36 mouse cellular contexts compared by ENCODE assay signal in genomic region chr14:103458340-103458739, GRCm38 (mm10). TPM values are rescaled to one million over a fixed set of nuclear protein-coding genes. Genes with fewer than 3 reads are reported as not detected.
"Had no signal": no experiment of that assay in that cellular context is flagged by ENCODE, and none has a peak within 500 bp of the region (broad histone marks: within the 10 kb centered on the region; RNA-seq: fewer than 3 reads in every experiment).

No protein-coding gene starts in this region.

- H3K27me3 ChIP-seq: heart, embryonic 12.5 days; heart, embryonic 13.5 days; heart, embryonic 15.5 days; hindbrain, embryonic 12.5 days; hindbrain, embryonic 13.5 days; hindbrain, embryonic 15.5 days; intestine, embryonic 15.5 days; kidney, embryonic 15.5 days had no signal

- H3K4me2 ChIP-seq: heart, embryonic 12.5 days; heart, embryonic 13.5 days; heart, embryonic 15.5 days; hindbrain, embryonic 12.5 days; hindbrain, embryonic 13.5 days; hindbrain, embryonic 14.5 days; hindbrain, embryonic 15.5 days; intestine, embryonic 15.5 days; kidney, embryonic 15.5 days had no signal

- H3K4me3 ChIP-seq: heart, embryonic 10.5 days; heart, embryonic 12.5 days; heart, embryonic 13.5 days; heart, embryonic 15.5 days; hindbrain, embryonic 10.5 days; hindbrain, embryonic 12.5 days; hindbrain, embryonic 13.5 days; hindbrain, embryonic 15.5 days; intestine, embryonic 15.5 days; kidney, embryonic 15.5 days; layer of hippocampus, adult 2 months; left cerebral cortex, adult 2 months had no signal

- ATAC-seq: hindbrain, embryonic 16.5 days; hindbrain, postnatal 0 days; inflammation-experienced regulatory T-cells, adult 6 months; intestine, embryonic 15.5 days; intestine, embryonic 16.5 days; intestine, postnatal 0 days had no signal

- H3K9ac ChIP-seq: heart, embryonic 12.5 days; heart, embryonic 13.5 days; heart, embryonic 15.5 days; hindbrain, embryonic 12.5 days; hindbrain, embryonic 13.5 days; hindbrain, embryonic 14.5 days; hindbrain, embryonic 15.5 days; intestine, embryonic 15.5 days; kidney, embryonic 15.5 days had no signal

- H3K27ac ChIP-seq: heart, embryonic 10.5 days; heart, embryonic 13.5 days; heart, embryonic 15.5 days; hindbrain, embryonic 10.5 days; hindbrain, embryonic 12.5 days; hindbrain, embryonic 13.5 days; hindbrain, embryonic 14.5 days; hindbrain, embryonic 15.5 days; hindbrain, postnatal 0 days; intestine, embryonic 15.5 days; kidney, embryonic 15.5 days; kidney, postnatal 0 days; layer of hippocampus, adult 2 months; left cerebral cortex, adult 2 months had no signal

- H3K4me1 ChIP-seq: heart, embryonic 10.5 days; heart, embryonic 12.5 days; heart, embryonic 13.5 days; heart, embryonic 15.5 days; hindbrain, embryonic 10.5 days; hindbrain, embryonic 12.5 days; hindbrain, embryonic 13.5 days; hindbrain, embryonic 15.5 days; intestine, embryonic 15.5 days; kidney, embryonic 15.5 days had no signal

- H3K9me3 ChIP-seq: heart, embryonic 10.5 days; heart, embryonic 12.5 days; heart, embryonic 13.5 days; heart, embryonic 15.5 days; hindbrain, embryonic 10.5 days; hindbrain, embryonic 12.5 days; hindbrain, embryonic 13.5 days; hindbrain, embryonic 15.5 days; intestine, embryonic 15.5 days; kidney, embryonic 15.5 days had no signal

- H3K36me3 ChIP-seq: heart, embryonic 10.5 days; heart, embryonic 12.5 days; heart, embryonic 13.5 days; heart, embryonic 15.5 days; hindbrain, embryonic 10.5 days; hindbrain, embryonic 12.5 days; hindbrain, embryonic 13.5 days; hindbrain, embryonic 15.5 days; intestine, embryonic 15.5 days; kidney, embryonic 15.5 days had no signal

- DNase-seq: heart, postnatal 10 days; heart, postnatal 14 days; heart, postnatal 36 days; heart, postnatal 4 days; kidney, adult 11 months; kidney, adult 18-20 months; kidney, adult 2 months; kidney, adult 9 months; kidney, postnatal 10 days; kidney, postnatal 14 days; kidney, postnatal 25 days; kidney, postnatal 36 days; kidney, postnatal 4 days; layer of hippocampus, adult 9-11 months; layer of hippocampus, postnatal 36 days had no signal

RNA-seq across cellular contexts. Expression of gene Scel, which starts 54.8 kb away (rescaled TPM):
- total RNA-seq: hematopoietic stem cell, adult 5-6 weeks had no signal
- polyA plus RNA-seq: large intestine, adult 2 months had no signal
